Mouse (Mus musculus): ENCODE data around the gene Gpcpd1. TPM values are rescaled to one million over a fixed set of nuclear protein-coding genes. Genes with fewer than 3 reads are reported as not detected.
A peak's percentile ranks its signal among the peaks of the same experiment; 100 is the strongest.

Gpcpd1 gene
- polyA plus RNA-seq (2015; fragmentation: Nextera tagmentation; extraction: Ambion mirVana): 28.4 and 36.0 TPM in 2 replicates

- Histone ChIP-seq H3K9me3 (replicated peaks) (no peaks in the 10 kb centered on the region), H3K9ac (no peak within 1 kb of the TSS), H3K36me3 (no peaks in the 10 kb centered on the region), H3K4me1 (replicated peaks) (peaks cover 28% of the 10 kb centered on the region), H3K4me2 (no peak within 1 kb of the TSS), H3K4me3 (no peak within 1 kb of the TSS), H3K27me3 (no peaks in the 10 kb centered on the region), H3K27ac (0 out of 2 replicates have a peak within 1 kb of the TSS, but pooled peaks have one; percentile 24)
- ATAC-seq (replicated peaks; ENCODE audit: insufficient number of reproducible peaks, insufficient read depth, low FRiP score, low read depth): no peak
- 87% methylated on average over 7 of the region's 7 CpGs for WGBS
Observed at GRCm38 (mm10) chr2:132587240-132587779, at the start of gene Gpcpd1. TSS of gene Gpcpd1 (minus strand) at chr2:132587729.

GRCm38 (mm10) chr2:132636534-132636933, 49.0 kb upstream of the Gpcpd1 start:
- no peak for ATAC-seq (replicated peaks; ENCODE audit: insufficient number of reproducible peaks, insufficient read depth, low FRiP score, low read depth)
- Histone ChIP-seq H3K4me2 (no peak overlapping the region), H3K9ac (no peak overlapping the region), H3K36me3 (no peaks in the 10 kb centered on the region), H3K27ac (no peak overlapping the region), H3K4me3 (no peak overlapping the region), H3K9me3 (replicated peaks) (no peaks in the 10 kb centered on the region), H3K4me1 (replicated peaks) (peaks cover 6% of the 10 kb centered on the region; the same call in 1 of the 2 replicates), H3K27me3 (no peaks in the 10 kb centered on the region)
- WGBS: 65% methylated on average over 1 of the region's 1 CpGs

DNA sequence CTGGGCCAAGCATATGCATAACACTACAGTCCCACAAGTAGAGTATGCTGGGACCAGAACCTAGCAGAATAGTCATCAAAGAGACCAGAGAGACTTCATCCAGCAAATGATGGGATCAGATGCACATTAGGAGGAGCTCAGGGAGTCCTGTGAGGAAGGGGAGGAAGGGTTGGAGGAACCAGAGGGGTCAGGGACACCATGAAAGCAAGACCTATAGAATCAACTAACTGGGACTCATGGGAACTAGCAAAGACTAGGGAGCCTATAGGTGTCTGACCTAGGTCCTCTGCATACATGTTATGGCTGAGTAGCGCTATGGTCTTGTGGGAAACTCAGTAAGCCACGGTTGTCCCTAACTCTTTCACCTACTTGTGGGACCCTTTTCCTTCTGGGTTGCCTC, 41.1 kb upstream of the Gpcpd1 start:
- Histone ChIP-seq H3K4me2 (no peak overlapping the region), H3K9me3 (replicated peaks) (no peaks in the 10 kb centered on the region), H3K4me3 (no peak overlapping the region), H3K36me3 (no peaks in the 10 kb centered on the region), H3K4me1 (replicated peaks) (no peaks in the 10 kb centered on the region), H3K27me3 (no peaks in the 10 kb centered on the region), H3K27ac (no peak overlapping the region), H3K9ac (no peak overlapping the region)
- 87% methylated on average over 2 of the region's 2 CpGs for WGBS
- no peak for ATAC-seq (replicated peaks; ENCODE audit: insufficient number of reproducible peaks, insufficient read depth, low FRiP score, low read depth)

DNA sequence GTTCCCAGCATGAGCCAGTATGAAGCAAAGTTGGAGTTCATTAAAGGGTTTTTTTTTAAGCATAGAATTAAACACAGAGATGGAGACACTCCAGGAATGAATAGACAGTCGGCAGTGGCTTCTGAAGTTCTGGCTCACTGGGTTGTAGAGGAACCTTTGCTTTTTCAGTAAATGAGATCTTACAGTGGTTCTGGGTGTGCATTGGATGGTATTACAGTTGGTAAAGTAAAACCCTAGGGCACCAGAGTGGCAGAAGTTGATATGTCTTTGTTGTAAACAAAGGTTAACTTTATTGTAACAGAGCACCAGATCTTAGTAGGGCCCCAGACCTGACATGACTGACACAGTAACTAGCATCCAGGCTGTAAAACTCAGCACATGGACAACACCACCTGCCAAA, 35.6 kb upstream of the Gpcpd1 start:
- Histone ChIP-seq H3K36me3 (no peaks in the 10 kb centered on the region), H3K9me3 (replicated peaks) (no peaks in the 10 kb centered on the region), H3K4me3 (no peak overlapping the region), H3K27me3 (no peaks in the 10 kb centered on the region), H3K27ac (no peak overlapping the region), H3K4me1 (replicated peaks) (no peaks in the 10 kb centered on the region), H3K4me2 (no peak overlapping the region), H3K9ac (no peak overlapping the region)
- 73% methylated on average over 1 of the region's 1 CpGs for WGBS
- ATAC-seq (replicated peaks; ENCODE audit: insufficient number of reproducible peaks, insufficient read depth, low FRiP score, low read depth): no peak

GRCm38 (mm10) chr2:132617693-132618092, 30.2 kb upstream of the Gpcpd1 start:
- Histone ChIP-seq H3K4me1 (replicated peaks) (no peaks in the 10 kb centered on the region), H3K4me2 (no peak overlapping the region), H3K36me3 (no peaks in the 10 kb centered on the region), H3K4me3 (no peak overlapping the region), H3K27me3 (no peaks in the 10 kb centered on the region), H3K9me3 (replicated peaks) (no peaks in the 10 kb centered on the region), H3K27ac (no peak overlapping the region), H3K9ac (no peak overlapping the region)
- ATAC-seq (replicated peaks; ENCODE audit: insufficient number of reproducible peaks, insufficient read depth, low FRiP score, low read depth): no peak
- 60% methylated on average over 3 of the region's 3 CpGs for WGBS

DNA sequence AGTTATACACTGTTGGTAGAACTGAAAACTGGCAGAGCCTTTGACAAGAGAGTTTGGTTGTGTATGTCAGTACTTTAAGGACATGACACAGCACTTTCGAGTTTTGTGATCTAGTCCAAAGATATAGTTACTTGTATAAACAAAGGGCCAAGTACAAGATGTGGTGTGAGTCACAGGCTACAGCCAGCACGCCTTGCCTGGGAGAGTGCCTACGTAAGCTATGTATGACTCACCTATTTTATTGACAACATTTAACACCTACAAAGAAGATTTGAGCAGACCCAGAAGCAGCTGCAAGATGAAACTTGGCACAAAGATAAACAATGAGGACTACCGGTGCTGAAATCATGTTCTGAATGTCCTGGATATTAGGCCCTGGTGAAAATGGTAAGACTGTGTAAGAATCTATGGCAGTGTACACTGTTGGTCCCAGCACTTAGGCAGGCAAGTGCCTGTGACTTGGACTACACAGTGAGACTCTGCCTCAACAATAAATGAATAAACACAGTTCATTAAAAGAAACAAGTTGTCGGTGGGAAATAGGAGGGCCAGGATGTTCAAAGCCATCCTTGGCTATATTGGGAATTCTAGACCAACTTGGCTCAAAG, 26.2 kb upstream of the Gpcpd1 start:
- no peaks in the 10 kb centered on the region for H3K4me1 ChIP-seq (replicated peaks)
- H3K27me3 ChIP-seq: no peaks in the 10 kb centered on the region
- no peak for ATAC-seq (replicated peaks; ENCODE audit: insufficient number of reproducible peaks, insufficient read depth, low FRiP score, low read depth)
- no peak overlapping the region for H3K9ac ChIP-seq
- H3K4me3 ChIP-seq: no peak overlapping the region
- no peaks in the 10 kb centered on the region for H3K9me3 ChIP-seq (replicated peaks)
- H3K4me2 ChIP-seq: no peak overlapping the region
- 47% methylated on average over 5 of the region's 5 CpGs for WGBS
- no peak overlapping the region for H3K27ac ChIP-seq
- H3K36me3 ChIP-seq: no peaks in the 10 kb centered on the region

GRCm38 (mm10) chr2:132611551-132612233, 24.2 kb upstream of the Gpcpd1 start:
- H3K4me2 ChIP-seq: no peak overlapping the region
- H3K36me3 ChIP-seq: no peaks in the 10 kb centered on the region
- 81% methylated on average over 4 of the region's 4 CpGs for WGBS
- no peak overlapping the region for H3K27ac ChIP-seq
- H3K4me1 ChIP-seq (replicated peaks): peaks cover 12% of the 10 kb centered on the region
- ATAC-seq (replicated peaks; ENCODE audit: insufficient number of reproducible peaks, insufficient read depth, low FRiP score, low read depth): no peak
- no peaks in the 10 kb centered on the region for H3K9me3 ChIP-seq (replicated peaks)
- H3K9ac ChIP-seq: no peak overlapping the region
- no peaks in the 10 kb centered on the region for H3K27me3 ChIP-seq
- H3K4me3 ChIP-seq: no peak overlapping the region

GRCm38 (mm10) chr2:132607141-132608093, 19.9 kb upstream of the Gpcpd1 start:
- H3K9me3 ChIP-seq (replicated peaks): no peaks in the 10 kb centered on the region
- ATAC-seq (replicated peaks; ENCODE audit: insufficient number of reproducible peaks, insufficient read depth, low FRiP score, low read depth): 0 out of 2 replicates have a peak, but pooled peaks have one; percentile 43
- H3K4me3 ChIP-seq: no peak overlapping the region
- peak overlapping the region; percentile 41 for H3K27ac ChIP-seq
- no peaks in the 10 kb centered on the region for H3K36me3 ChIP-seq
- 30% methylated on average over 10 of the region's 10 CpGs for WGBS
- no peaks in the 10 kb centered on the region for H3K27me3 ChIP-seq
- no peak overlapping the region for H3K9ac ChIP-seq
- peaks cover 12% of the 10 kb centered on the region for H3K4me1 ChIP-seq (replicated peaks)
- H3K4me2 ChIP-seq: peak overlapping the region; percentile 35

DNA sequence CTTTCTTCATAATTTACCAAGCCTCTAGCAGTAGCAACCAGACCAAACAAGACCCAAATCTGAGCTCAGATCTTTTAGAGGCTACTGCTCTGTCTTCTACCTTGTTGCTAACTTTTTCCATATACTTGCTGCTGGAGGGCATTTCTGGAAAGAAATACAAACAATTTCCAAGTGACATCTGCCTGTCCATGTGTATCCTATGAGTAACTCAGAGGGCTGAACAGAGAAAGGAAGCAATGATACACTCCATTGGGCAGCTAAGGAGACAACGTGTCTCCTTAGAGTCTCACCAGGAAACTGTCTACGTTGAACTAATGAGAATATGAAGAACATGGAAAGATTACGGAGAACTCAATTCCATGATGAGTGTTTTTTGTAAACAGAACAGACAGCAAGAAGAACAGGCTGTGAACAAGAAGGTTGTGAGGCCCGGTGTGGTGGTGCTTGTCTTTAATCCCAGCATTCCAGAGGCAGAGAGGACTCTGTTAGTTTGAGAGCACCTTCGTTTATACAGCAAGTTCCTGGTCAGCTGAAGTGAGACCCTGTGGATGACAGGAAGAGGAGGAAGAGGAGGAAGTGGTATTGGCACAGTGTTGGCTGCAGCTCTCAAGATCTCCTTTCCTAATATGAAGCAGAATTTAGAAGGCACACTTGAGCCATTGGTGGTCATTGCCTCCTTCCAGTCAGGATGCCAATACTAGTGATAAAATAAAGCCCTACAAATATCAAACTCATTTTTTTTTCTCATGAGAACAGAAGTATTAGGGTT, 18.4 kb upstream of the Gpcpd1 start:
- Histone ChIP-seq H3K4me1 (replicated peaks) (peaks cover 12% of the 10 kb centered on the region), H3K36me3 (no peaks in the 10 kb centered on the region), H3K27ac (no peak overlapping the region), H3K9ac (no peak overlapping the region), H3K27me3 (no peaks in the 10 kb centered on the region), H3K9me3 (replicated peaks) (no peaks in the 10 kb centered on the region), H3K4me2 (no peak overlapping the region), H3K4me3 (no peak overlapping the region)
- no peak for ATAC-seq (replicated peaks; ENCODE audit: insufficient number of reproducible peaks, insufficient read depth, low FRiP score, low read depth)
- 72% methylated on average over 5 of the region's 5 CpGs for WGBS

DNA sequence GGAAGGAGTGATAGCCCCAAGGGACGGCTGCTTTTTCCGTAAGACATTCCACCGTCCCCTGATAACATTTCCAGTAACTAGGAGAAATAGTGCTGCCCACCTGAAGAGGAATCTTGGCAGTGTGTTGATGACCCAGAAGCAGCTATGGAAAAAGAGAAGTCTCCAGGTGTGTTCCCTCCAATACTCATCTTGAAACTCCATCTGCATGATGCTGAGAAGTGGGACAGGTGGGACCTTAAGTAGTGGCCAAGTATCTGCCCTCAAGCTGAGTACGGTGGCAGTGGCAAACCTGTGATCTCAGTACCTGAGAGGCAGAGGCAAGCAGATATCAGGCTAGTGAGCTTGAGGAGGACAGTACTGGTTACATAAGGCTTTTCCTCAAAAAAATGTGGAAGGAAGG, 17.4 kb upstream of the Gpcpd1 start:
- Histone ChIP-seq H3K9me3 (replicated peaks) (no peaks in the 10 kb centered on the region), H3K27me3 (no peaks in the 10 kb centered on the region), H3K36me3 (no peaks in the 10 kb centered on the region), H3K27ac (no peak overlapping the region), H3K4me3 (no peak overlapping the region), H3K4me1 (replicated peaks) (peaks cover 12% of the 10 kb centered on the region), H3K4me2 (no peak overlapping the region), H3K9ac (no peak overlapping the region)
- WGBS: 67% methylated on average over 4 of the region's 4 CpGs
- ATAC-seq (replicated peaks; ENCODE audit: insufficient number of reproducible peaks, insufficient read depth, low FRiP score, low read depth): no peak

Data from heart, embryonic 15.5 days (tissue).